Mouse (Mus musculus) heart, embryonic 15.5 days (tissue): Measurements from ENCODE around the gene Ltf. TPM values are rescaled to one million over a fixed set of nuclear protein-coding genes. Genes with fewer than 3 reads are reported as not detected.

Source experiments
- ATAC-seq: fragments of 200-750 bp; cut with Nextera tagmentation; replicated peaks from 2 replicates; pipeline ENCODE4 v1.8.0; 2017; ENCODE audit warnings: low read depth, moderate TSS enrichment; ENCODE audit not compliant: insufficient number of reproducible peaks, insufficient read depth, low FRiP score
- H3K27ac ChIP-seq: fragments of 300-500 bp; sonication (generic); 2 replicates; pipeline ENCODE4 v1.5.1; 2015; ENCODE audit warnings: mild to moderate bottlenecking, inconsistent platforms
- H3K27me3 ChIP-seq: fragments of 300-500 bp; sonication (generic); 2 replicates; pipeline ENCODE4 v1.6.1; 2015; ENCODE audit warnings: inconsistent platforms
- H3K36me3 ChIP-seq: fragments of 300-500 bp; sonication (generic); 2 replicates; pipeline ENCODE4 v1.6.1; 2015; ENCODE audit warnings: mild to moderate bottlenecking, inconsistent platforms
- H3K4me1 ChIP-seq: fragments of 300-500 bp; sonication (generic); replicated peaks from 2 replicates; pipeline ENCODE4 v1.6.1; 2015; ENCODE audit warnings: inconsistent platforms
- H3K4me2 ChIP-seq: fragments of 300-500 bp; sonication (generic); 2 replicates; pipeline ENCODE4 v1.6.1; 2015; ENCODE audit warnings: inconsistent platforms, mild to moderate bottlenecking, moderate library complexity
- H3K4me3 ChIP-seq: fragments of 300-500 bp; sonication (generic); 2 replicates; pipeline ENCODE4 v1.5.1; 2015; ENCODE audit warnings: mild to moderate bottlenecking, inconsistent platforms
- H3K9ac ChIP-seq: fragments of 300-500 bp; sonication (generic); 2 replicates; pipeline ENCODE4 v1.6.1; 2015; ENCODE audit warnings: mild to moderate bottlenecking, inconsistent platforms
- H3K9me3 ChIP-seq: fragments of 300-500 bp; sonication (generic); replicated peaks from 2 replicates; pipeline ENCODE4 v1.6.1; 2016; ENCODE audit warnings: inconsistent platforms
- WGBS: fragments of 180-500 bp; shearing (Covaris S2); methylation state at CpG from one replicate; pipeline ENCODE4 v1.1.7; 2015; ENCODE audit warnings: mixed read lengths; 5-methylcytosine and 5-hydroxymethylcytosine counted together
- polyA plus RNA-seq: library from polyadenylated mRNA; unstranded; fragments of >200 nt; fragmentation: Nextera tagmentation; extraction: Ambion mirVana; gene quantifications from 2 replicates; pipeline ENCODE4 v1.2.1, GENCODE M21; 2015

Ltf gene
- polyA plus RNA-seq = 1.9 and 2.2 TPM in 2 replicates

DNA sequence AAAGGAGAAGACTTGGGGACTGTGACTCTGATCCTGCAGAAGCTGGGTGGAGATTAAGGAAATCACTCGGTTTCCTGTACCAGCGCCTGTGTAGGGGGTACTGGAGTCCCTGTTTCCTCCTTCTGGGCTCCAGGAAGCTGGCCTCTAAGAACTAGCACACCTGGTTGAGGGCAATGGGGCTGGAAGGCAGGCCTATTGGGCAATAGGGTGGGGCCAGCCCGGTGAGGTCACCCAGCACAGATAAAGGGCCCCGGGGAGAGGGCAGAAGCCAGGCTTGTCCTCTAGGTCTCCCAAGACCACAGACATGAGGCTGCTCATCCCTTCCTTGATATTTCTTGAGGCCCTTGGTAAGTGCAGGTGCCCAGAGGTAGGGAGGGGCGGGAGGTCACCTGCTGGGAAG lies at the start of gene Ltf:
Ltf (plus strand) TSS at position 250 of the 400 bp plus-strand sequence.
- Histone ChIP-seq H3K9me3 (no peaks in the 10 kb centered on the region), H3K27ac (no peak within 1 kb of the TSS), H3K4me1 (0 out of 2 replicates have a peak, but pooled peaks cover 5% of the 10 kb centered on the region), H3K27me3 (no peaks in the 10 kb centered on the region), H3K36me3 (no peaks in the 10 kb centered on the region), H3K4me2 (no peak within 1 kb of the TSS), H3K9ac (no peak within 1 kb of the TSS), H3K4me3 (no peak within 1 kb of the TSS)
- 67% methylated on average over 5 of the region's 5 CpGs for WGBS
- ATAC-seq = no peak

DNA sequence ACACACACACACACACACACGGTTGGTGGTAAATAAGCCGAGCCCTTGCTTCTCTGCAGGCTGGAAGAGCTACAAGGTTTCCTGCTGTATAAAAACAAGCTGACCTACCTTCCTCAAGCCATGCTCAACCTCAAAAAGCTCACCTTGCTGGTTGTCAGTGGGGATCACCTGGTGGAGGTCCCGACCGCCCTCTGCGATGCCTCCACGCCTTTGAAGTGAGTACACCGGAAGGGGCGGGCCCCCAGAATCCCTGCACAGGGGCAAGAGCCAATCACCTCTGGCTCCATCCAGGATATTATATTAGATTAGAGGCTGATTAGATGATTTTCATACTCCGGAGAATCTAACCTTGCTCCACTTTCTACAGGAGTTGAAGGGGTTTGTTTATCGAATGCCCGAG lies 39.7 kb upstream of the Ltf start:
- no peak overlapping the region for H3K9ac ChIP-seq
- H3K9me3 ChIP-seq = no peaks in the 10 kb centered on the region
- no peaks in the 10 kb centered on the region for H3K4me1 ChIP-seq
- H3K4me2 ChIP-seq = no peak overlapping the region
- no peak overlapping the region for H3K4me3 ChIP-seq
- H3K36me3 ChIP-seq = no peaks in the 10 kb centered on the region
- WGBS = 91% methylated on average over 11 of the region's 11 CpGs
- no peak overlapping the region for H3K27ac ChIP-seq
- H3K27me3 ChIP-seq = no peaks in the 10 kb centered on the region
- ATAC-seq = no peak

DNA sequence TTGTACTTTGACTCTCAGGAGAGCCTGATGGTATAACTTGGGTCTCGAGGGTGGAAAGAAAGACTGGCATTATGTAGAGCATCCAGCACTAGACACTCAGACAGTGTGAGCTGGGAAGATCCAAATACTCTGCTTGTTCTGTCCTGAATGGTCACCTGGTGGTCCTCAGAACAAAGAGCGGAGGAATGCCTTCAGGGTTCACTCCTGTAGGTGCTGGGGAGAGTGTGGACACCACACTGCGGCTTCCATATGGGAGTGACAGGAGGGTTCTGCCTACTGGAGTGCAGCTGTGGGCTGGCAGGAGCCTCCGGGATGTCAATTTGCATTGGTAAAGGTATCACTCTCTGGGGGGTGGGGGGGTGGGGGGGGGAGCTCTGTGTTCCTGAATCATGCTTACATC lies 36.7 kb upstream of the Ltf start:
- H3K36me3 ChIP-seq = no peaks in the 10 kb centered on the region
- WGBS = 64% methylated on average over 4 of the region's 4 CpGs
- no peak for ATAC-seq
- H3K9ac ChIP-seq = no peak overlapping the region
- H3K4me1 ChIP-seq = no peaks in the 10 kb centered on the region
- no peak overlapping the region for H3K27ac ChIP-seq
- no peak overlapping the region for H3K4me3 ChIP-seq
- no peaks in the 10 kb centered on the region for H3K9me3 ChIP-seq
- no peaks in the 10 kb centered on the region for H3K27me3 ChIP-seq
- no peak overlapping the region for H3K4me2 ChIP-seq

DNA sequence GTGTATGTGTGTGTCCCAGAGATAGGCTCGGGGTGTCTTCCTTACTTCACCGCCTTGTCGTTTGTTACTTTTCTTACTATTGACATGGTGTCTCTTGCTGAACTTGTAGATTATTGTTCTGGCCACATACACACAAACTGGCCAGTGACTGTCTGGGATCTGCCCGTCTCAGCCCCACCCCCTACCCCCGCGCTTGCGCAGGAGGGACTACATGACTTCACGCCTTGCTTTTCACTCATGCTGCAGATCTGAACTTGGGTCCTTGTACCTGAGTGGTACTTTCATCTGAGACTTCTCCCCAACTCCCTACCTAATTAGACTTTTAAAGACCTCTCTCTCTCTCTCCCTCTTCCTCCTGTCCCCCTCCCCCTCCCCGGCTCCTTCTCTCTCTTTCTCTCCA lies 35.0 kb upstream of the Ltf start:
- Histone ChIP-seq H3K4me1 (0 out of 2 replicates have a peak, but pooled peaks cover 1% of the 10 kb centered on the region), H3K9ac (no peak overlapping the region), H3K27me3 (no peaks in the 10 kb centered on the region), H3K36me3 (no peaks in the 10 kb centered on the region), H3K9me3 (no peaks in the 10 kb centered on the region), H3K27ac (no peak overlapping the region), H3K4me3 (no peak overlapping the region), H3K4me2 (no peak overlapping the region)
- WGBS = 91% methylated on average over 9 of the region's 9 CpGs
- ATAC-seq = no peak

DNA sequence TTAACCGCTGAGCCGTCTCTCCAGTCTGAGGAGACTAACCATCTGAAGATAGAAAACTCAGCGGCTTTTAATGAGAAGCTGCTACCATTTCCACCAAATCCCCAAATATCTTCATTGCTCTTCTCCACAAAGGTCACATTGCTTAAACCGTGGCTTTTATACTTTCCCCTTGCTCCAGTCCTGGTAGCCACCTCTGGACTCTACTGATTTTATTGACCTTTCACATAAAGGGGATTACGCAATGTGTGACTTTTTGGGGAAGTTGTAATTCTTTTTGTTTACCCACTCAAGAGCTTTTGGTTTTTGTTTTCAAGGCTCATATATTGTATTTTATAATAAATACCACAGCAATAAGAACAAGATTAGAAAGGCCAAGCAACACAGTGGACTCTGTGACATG lies 33.5 kb upstream of the Ltf start:
- no peaks in the 10 kb centered on the region for H3K36me3 ChIP-seq
- no peak for ATAC-seq
- 0 out of 2 replicates have a peak, but pooled peaks cover 4% of the 10 kb centered on the region for H3K4me1 ChIP-seq
- H3K9ac ChIP-seq = no peak overlapping the region
- no peak overlapping the region for H3K4me3 ChIP-seq
- WGBS = 95% methylated on average over 5 of the region's 5 CpGs
- no peak overlapping the region for H3K27ac ChIP-seq
- no peaks in the 10 kb centered on the region for H3K9me3 ChIP-seq
- H3K4me2 ChIP-seq = no peak overlapping the region
- H3K27me3 ChIP-seq = no peaks in the 10 kb centered on the region

DNA sequence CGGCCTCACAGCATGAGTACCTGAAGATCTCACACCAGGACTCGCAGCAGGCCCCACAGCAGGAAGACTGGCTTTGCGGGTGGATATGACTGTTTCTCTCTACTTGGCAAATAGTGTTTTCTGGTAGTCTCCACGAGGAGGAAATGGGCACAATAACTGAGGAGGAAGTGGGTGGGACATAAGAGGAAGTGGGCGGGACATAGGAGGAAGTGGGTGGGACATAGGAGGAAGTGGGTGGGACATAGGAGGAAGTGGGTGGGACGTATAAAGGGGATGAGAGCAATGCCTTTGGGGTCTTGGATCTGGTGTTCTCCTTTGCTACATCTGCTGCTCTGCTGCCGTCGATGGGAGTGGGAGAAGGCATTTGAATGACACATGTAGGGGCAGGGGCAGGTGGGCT lies 33.1 kb upstream of the Ltf start:
- Histone ChIP-seq H3K27ac (no peak overlapping the region), H3K36me3 (no peaks in the 10 kb centered on the region), H3K4me3 (no peak overlapping the region), H3K9ac (no peak overlapping the region), H3K27me3 (no peaks in the 10 kb centered on the region), H3K4me2 (no peak overlapping the region), H3K4me1 (0 out of 2 replicates have a peak, but pooled peaks cover 4% of the 10 kb centered on the region), H3K9me3 (no peaks in the 10 kb centered on the region)
- no peak for ATAC-seq
- 81% methylated on average over 8 of the region's 8 CpGs for WGBS

DNA sequence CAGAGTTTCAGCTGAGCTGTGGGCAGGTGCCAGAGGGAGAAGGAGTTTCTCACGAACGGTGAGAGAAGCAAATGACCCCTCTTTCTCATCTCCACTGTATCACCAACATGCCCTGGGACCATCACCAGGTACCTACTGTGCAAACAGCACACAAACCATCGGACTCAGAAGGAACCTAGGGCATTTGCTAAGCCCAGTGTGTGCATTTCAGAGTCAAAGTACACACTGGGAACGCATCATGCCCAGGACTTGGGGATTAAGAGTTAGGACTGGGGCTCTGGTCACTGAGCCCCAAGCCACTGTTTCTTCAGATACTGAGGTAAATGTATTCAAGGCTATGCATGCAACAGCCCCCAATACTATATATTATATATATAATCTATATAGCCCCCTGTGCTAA lies 31.7 kb upstream of the Ltf start:
- Histone ChIP-seq H3K4me3 (no peak overlapping the region), H3K9me3 (no peaks in the 10 kb centered on the region), H3K4me1 (0 out of 2 replicates have a peak, but pooled peaks cover 4% of the 10 kb centered on the region), H3K9ac (no peak overlapping the region), H3K36me3 (no peaks in the 10 kb centered on the region), H3K4me2 (no peak overlapping the region), H3K27me3 (no peaks in the 10 kb centered on the region), H3K27ac (no peak overlapping the region)
- 70% methylated on average over 4 of the region's 4 CpGs for WGBS
- no peak for ATAC-seq

DNA sequence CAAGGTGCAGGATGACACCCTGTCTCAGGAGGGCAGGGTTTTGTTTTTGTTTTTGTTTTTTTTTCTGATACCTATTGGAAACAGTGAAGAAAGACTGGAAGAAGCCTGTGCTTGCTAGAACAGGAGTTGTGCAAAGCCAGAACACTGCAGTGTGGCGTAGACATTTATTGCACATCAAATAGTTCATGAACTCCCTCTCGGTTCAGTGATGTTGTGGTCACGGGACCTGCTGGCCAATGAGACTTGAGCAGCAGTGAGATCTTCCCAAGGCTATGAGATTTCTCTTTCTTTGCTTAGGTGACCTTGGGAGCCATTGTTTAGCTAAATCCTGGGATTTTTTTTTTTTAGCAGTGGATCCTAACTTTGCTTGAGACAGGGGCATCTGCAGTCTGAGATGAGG lies 31.0 kb upstream of the Ltf start:
- no peak overlapping the region for H3K9ac ChIP-seq
- no peaks in the 10 kb centered on the region for H3K9me3 ChIP-seq
- no peak overlapping the region for H3K27ac ChIP-seq
- no peaks in the 10 kb centered on the region for H3K36me3 ChIP-seq
- no peak overlapping the region for H3K4me3 ChIP-seq
- no peak overlapping the region for H3K4me2 ChIP-seq
- ATAC-seq = no peak
- 81% methylated on average over 3 of the region's 3 CpGs for WGBS
- H3K4me1 ChIP-seq = 0 out of 2 replicates have a peak, but pooled peaks cover 4% of the 10 kb centered on the region
- no peaks in the 10 kb centered on the region for H3K27me3 ChIP-seq

DNA sequence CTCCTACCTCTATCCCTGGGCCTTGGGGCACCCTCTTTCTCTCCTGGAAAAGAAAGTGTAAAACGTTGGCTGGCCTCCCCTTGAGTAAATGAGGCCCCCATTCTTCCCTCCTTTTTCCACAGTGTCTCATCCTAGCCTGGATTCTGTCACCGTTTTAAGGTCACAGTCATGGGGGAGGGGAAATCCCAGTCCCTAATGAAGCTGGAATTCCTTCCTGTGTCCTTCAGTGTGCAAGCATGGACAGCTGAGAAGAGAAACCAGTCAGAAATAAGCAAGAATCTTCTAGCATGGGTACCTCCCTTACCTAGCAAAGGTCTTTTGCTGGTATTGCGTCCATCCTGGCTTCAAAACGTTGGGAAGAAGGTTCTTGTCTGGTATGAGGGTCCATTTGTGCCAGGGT lies 29.9 kb upstream of the Ltf start:
- no peak overlapping the region for H3K4me2 ChIP-seq
- no peaks in the 10 kb centered on the region for H3K36me3 ChIP-seq
- no peak for ATAC-seq
- no peaks in the 10 kb centered on the region for H3K9me3 ChIP-seq
- WGBS = 49% methylated on average over 4 of the region's 4 CpGs
- H3K4me1 ChIP-seq = 0 out of 2 replicates have a peak, but pooled peaks cover 4% of the 10 kb centered on the region
- H3K4me3 ChIP-seq = no peak overlapping the region
- no peak overlapping the region for H3K27ac ChIP-seq
- no peak overlapping the region for H3K9ac ChIP-seq
- no peaks in the 10 kb centered on the region for H3K27me3 ChIP-seq

DNA sequence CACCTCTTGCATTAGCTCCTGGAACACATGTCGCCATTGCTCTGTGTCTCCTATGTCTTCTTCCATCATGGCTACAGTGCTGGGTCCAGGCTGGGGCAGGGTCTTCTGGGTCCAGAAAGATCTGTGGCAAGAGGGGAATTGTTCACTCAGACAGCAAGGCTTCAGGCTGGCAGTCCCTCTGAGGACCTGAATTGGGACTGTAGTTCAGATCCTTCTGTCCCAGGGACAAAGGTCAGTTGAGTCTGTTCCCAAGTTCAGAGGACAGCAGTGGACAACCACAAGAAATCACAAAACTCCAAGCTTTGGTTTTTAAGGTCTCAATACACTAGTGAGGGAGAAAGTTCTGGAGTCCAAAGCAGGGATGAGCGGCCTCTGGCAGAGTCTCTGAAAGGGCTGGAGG lies 29.5 kb upstream of the Ltf start:
- no peak for ATAC-seq
- Histone ChIP-seq H3K4me3 (no peak overlapping the region), H3K27me3 (no peaks in the 10 kb centered on the region), H3K4me2 (no peak overlapping the region), H3K4me1 (0 out of 2 replicates have a peak, but pooled peaks cover 4% of the 10 kb centered on the region), H3K9me3 (no peaks in the 10 kb centered on the region), H3K27ac (no peak overlapping the region), H3K9ac (no peak overlapping the region), H3K36me3 (no peaks in the 10 kb centered on the region)
- 94% methylated on average over 2 of the region's 2 CpGs for WGBS

DNA sequence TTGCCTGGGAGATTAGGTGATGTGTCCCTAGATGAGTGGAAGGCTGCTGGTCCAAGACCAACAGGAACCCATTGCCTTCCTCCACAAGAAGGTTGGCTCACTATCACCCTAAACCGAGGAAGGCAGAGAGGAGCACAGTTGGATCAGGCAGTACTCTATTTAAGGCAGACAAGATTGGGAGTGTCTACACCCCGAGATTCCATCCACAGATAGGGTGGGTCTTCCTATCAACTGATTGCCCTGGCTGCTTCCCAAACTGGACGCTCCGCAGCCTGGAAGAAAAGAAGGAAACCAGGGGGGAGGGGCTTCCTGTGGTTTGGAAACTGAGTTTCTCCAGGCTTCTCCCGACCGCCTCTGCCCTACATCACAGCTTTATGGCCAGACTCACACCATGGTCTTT lies 28.9 kb upstream of the Ltf start, which contains the start of gene Rtp3:
Rtp3 (minus strand) TSS at position 380 of the 400 bp plus-strand sequence.
- no peaks in the 10 kb centered on the region for H3K36me3 ChIP-seq
- H3K27ac ChIP-seq = no peak within 1 kb of the TSS
- no peak within 1 kb of the TSS for H3K4me3 ChIP-seq
- peaks cover 4% of the 10 kb centered on the region; the same call in 1 of the 2 replicates for H3K4me1 ChIP-seq
- ATAC-seq = no peak
- no peak within 1 kb of the TSS for H3K4me2 ChIP-seq
- no peaks in the 10 kb centered on the region for H3K9me3 ChIP-seq
- H3K27me3 ChIP-seq = no peaks in the 10 kb centered on the region
- 40% methylated on average over 6 of the region's 6 CpGs for WGBS
- H3K9ac ChIP-seq = no peak within 1 kb of the TSS

DNA sequence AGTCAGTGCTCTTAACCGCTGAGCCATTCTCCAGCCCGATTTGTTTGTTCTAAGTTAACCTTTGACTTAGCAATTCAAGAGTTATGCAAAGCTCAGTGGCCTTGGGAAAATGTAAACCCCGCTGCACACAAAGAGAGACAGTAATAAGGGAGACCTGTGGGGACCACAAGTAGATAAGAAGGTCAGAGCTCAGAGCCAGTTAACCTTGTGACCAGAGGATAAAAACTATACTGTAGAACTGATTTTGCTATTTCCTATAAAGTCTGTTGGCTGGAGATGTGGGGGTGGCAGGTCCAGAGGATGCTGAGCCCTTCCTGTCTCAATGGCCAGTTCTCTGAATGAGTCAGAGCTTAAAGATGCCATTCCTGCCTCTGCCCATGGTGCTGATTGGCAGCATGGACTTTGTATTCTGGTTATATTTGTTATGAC lies 25.8 kb upstream of the Ltf start:
- no peak overlapping the region for H3K4me3 ChIP-seq
- H3K4me1 ChIP-seq = peaks cover 4% of the 10 kb centered on the region; the same call in 1 of the 2 replicates
- H3K9me3 ChIP-seq = no peaks in the 10 kb centered on the region
- no peak for ATAC-seq
- H3K27me3 ChIP-seq = no peaks in the 10 kb centered on the region
- WGBS = 48% methylated on average over 3 of the region's 3 CpGs
- H3K9ac ChIP-seq = no peak overlapping the region
- H3K27ac ChIP-seq = no peak overlapping the region
- H3K4me2 ChIP-seq = no peak overlapping the region
- no peaks in the 10 kb centered on the region for H3K36me3 ChIP-seq
